Mouse (Mus musculus) heart, postnatal 14 days (tissue): ENCODE data around the gene Nhlh1. TPM values are rescaled to one million over a fixed set of nuclear protein-coding genes. Genes with fewer than 3 reads are reported as not detected.

Experiments
- DNase-seq, 2 experiments: peaks; one replicate each; pipeline ENCODE4 v3.0.0; 2021 to 2022
- intact Hi-C: fragments of 180-260 bp; cut with DNase I; formaldehyde crosslinking; loops from one replicate; pipeline ENCODE4 v1.15.1; 2025
- total RNA-seq, 2 experiments: library from RNA; stranded (reverse); gene quantifications; 2 replicates each; pipeline ENCODE4 v1.2.3; 2021

The Nhlh1 gene
- total RNA-seq, 2 experiments from 2014 or later: not detected

DNA sequence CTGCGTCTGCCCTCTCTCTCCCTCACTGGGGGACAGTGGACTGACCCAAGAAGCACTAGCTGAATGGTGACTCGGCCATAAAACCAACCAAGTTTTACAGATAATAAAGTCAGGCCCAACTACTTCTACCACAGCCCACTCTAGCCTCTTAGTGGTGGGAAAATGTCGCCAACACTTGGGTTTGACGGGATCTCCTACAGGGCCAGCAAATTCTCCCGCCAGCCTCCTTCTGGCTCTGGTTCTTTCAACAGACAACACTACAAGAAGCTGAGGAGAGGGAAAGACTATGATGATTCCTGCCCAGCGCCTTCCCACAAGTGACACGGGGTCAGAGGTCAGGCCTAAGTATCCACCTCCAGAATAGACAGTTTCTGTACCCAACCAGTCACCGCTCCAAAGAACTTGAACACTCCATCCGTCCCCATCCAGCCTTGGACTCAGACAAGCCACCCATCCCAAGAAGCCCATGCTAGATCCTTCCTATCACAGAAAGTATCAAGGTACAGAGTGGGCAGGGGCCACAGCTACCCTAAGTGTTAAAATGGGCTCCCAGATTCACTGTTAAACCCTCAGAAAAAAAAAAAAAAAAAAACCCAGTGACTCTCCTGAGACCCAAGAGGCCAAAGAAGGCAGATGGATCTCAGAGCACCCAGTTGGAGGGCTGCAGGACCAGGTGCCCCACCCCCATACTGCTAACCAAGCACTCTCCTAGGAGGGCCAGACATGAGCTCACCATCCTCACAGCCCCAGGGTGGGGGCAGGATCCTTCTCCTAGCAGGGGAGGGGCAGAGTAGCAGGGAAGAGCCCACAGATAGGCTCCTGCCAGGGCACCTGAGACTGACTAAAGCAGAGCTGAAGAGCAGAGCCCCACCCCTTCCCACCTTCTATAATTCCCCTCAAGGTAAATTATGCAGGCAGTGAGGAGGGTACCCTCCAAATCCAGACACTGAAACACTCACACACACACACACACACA is 38.7 kb downstream of the Nhlh1 start:
- DNase-seq: no peak
- intact Hi-C loops: no loop called here

GRCm38 (mm10) chr1:172017517-172018070 is 39.8 kb downstream of the Nhlh1 start:
- no peak for DNase-seq

GRCm38 (mm10) chr1:172016660-172017516 is 40.5 kb downstream of the Nhlh1 start:
- intact Hi-C loops: no loop called here
- DNase-seq: no peak

More at GRCm38 (mm10) chr1:172017517-172018070, 39.8 kb downstream of the Nhlh1 start:
- intact Hi-C loops: no loop called here

DNA sequence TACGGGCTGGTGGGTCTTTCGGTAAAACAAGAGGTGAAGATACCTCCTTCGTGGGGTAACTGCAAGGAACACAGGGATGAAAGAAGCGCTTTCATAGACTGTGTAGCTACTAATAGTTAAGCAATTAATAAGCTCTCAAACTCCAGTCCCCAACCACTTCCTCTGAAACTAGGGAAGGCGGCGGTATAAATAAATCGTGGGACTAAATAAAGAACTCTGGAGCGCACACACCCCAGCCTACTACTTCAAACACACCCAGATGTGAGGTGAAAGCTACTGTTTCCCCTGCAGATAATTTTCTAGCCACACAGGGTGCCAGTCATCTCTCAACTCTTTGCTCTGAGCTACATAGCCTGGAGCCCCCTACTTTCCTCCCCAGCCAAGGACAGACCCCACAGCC is 41.3 kb downstream of the Nhlh1 start:
- intact Hi-C loops: no loop called here

GRCm38 (mm10) chr1:172015312-172015939 is 41.9 kb downstream of the Nhlh1 start:
- no peak for DNase-seq
- intact Hi-C loops: no loop called here

More for the DNA sequence above, 41.3 kb downstream of the Nhlh1 start:
- DNase-seq: no peak

- intact Hi-C loops: no loop called here
- DNase-seq: no peak
Measured at GRCm38 (mm10) chr1:172014771-172015170, 42.6 kb downstream of the Nhlh1 start.

GRCm38 (mm10) chr1:172012030-172012429 is 45.3 kb downstream of the Nhlh1 start:
- peak; percentile 58 to 80 for DNase-seq
- intact Hi-C loops: no loop called here

DNA sequence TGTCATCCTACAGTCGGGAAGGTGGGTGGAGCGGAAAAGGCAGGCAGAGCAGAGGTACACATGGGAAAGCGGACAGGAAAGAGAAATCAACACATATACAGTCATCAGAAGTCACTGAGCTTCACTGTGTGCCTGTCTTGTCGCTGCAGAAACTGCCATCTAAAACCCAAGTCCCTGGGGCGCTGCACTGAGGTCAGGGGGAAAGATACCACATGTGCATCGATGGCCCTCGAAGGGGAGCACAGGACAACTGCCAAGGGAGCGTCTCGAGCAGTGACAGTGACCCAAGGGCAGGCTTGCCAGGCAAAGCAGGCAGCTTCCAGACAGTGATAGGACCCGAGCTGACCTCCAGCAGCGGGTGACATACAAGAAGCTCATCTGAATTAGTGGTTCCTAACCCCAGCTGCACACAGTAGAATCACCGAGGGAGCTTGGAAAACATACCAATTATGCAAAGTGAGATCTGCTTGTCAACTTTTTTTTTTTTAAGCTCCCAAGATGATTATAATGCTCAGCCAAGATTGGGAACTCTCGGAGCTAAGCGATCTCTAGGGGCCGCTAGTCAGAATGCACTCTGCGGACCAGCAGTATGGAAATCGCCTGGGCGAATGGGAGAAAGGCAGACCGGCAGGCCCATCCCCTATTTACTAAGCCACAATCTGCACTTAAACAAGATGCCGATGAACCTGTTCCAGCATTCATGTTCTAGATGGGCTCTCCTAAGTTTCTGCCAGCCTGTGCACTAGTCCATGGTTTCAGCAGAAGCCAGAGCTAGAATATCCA is 47.1 kb downstream of the Nhlh1 start:
- no peak for DNase-seq

DNA sequence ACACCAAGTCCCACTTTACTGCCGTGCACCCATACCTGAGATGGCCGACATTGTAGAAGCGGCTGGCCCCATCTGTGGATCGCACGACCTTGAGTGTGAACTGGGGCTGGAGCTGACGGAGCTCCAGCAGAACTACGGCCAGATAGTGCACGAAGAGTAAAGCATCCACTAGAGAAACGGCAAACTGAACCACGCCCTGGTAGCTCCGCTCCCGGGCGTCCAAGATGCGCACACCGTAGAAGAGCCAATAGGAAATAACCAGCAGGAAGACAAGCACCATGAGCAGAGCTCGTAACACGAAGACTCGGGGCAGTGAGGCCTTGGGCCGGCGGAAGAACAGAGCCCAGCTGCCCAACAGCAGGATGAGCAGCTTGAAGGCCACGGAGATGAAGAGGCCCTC is 48.0 kb downstream of the Nhlh1 start:
- intact Hi-C loops: no loop called here

More for the DNA sequence above, 47.1 kb downstream of the Nhlh1 start:
- intact Hi-C loops: no loop called here

GRCm38 (mm10) chr1:172008351-172008750 is 49.0 kb downstream of the Nhlh1 start:
- intact Hi-C loops: no loop called here
- DNase-seq: no peak

More for the DNA sequence above, 48.0 kb downstream of the Nhlh1 start:
- DNase-seq: no peak

- intact Hi-C loops: no loop called here
- DNase-seq: no peak
Measured at GRCm38 (mm10) chr1:172007761-172008160, 49.6 kb downstream of the Nhlh1 start.

Other genes with a start within 250 kb of the Nhlh1 start
- gene Cd84, start 217.9 kb downstream of the Nhlh1 start, total RNA-seq: 1 to 10 TPM; 2.9 to 3.1 TPM
- gene Gm10521, start 161.9 kb downstream of the Nhlh1 start, total RNA-seq: under 1 TPM; 0.17 to 0.32 TPM
- 1 to 10 TPM in 1 of 2 experiments, under 1 TPM in 1; 0.79 to 3.5 TPM for gene Slamf6, start 140.1 kb downstream of the Nhlh1 start, total RNA-seq
- 1 to 10 TPM; 4.3 to 5.9 TPM for gene Vangl2, start 29.1 kb downstream of the Nhlh1 start, total RNA-seq
- 100 to 1,000 TPM; 118 to 124 TPM for gene Copa, start 25.0 kb upstream of the Nhlh1 start, total RNA-seq
- gene Ncstn, start 25.2 kb upstream of the Nhlh1 start, total RNA-seq: 10 to 100 TPM; 54.9 to 59.5 TPM
- 100 to 1,000 TPM; 122 to 124 TPM for gene Pex19, start 69.2 kb upstream of the Nhlh1 start, total RNA-seq
- 100 to 1,000 TPM; 117 to 122 TPM for gene Dcaf8, start 90.5 kb upstream of the Nhlh1 start, total RNA-seq
- 10 to 100 TPM; 71.1 to 77.7 TPM for gene Pea15a, start 149.2 kb upstream of the Nhlh1 start, total RNA-seq
- 10 to 100 TPM; 10.1 to 12.9 TPM for gene Casq1, start 162.3 kb upstream of the Nhlh1 start, total RNA-seq
- not detected for gene Atp1a4, start 200.8 kb upstream of the Nhlh1 start, total RNA-seq
- 10 to 100 TPM; 13.8 to 16.3 TPM for gene Igsf8, start 204.1 kb upstream of the Nhlh1 start, total RNA-seq
- gene Atp1a2, start 240.5 kb upstream of the Nhlh1 start, total RNA-seq: 100 to 1,000 TPM; 448 to 458 TPM